Mouse (Mus musculus): ENCODE results near the gene 4930516K23Rik. TPM values are rescaled to one million over a fixed set of nuclear protein-coding genes. Genes with fewer than 3 reads are reported as not detected.

The 4930516K23Rik gene
- polyA plus RNA-seq (2012; ENCODE audit: low replicate concordance): 0.04 TPM in 1 of 2 replicates, not detected in the other

DNA sequence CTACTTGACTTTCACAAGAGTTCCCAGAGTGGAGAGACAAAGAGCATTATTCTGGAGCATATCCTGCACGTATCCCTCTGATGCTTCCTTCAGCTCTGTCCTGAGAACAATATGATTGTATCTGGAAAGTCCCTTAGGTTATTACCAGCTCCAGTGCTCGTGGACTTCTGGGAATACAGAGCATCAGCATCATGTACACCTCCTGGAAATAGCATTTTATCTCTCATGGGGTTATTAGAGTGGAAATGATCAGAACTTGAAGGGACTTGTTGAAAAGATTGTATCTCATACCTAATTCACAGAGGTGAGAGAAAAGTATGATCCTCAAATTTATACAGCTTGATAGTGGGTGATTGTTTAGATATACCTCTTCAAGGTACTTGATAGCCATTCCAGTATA, at the start of gene 4930516K23Rik:
Gene 4930516K23Rik (minus strand): TSS at position 101 of the 400 bp plus-strand sequence.

DNA sequence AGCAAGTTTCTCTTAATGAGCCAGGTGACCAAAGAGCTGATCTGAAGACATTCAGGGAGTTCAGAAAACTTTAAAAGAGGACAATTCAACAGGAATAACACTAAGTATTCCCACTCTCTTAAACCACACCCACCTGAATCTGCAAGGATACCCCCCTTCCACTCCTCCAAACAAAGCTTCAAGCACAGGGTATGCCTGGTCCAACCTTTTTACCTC, 43.4 kb upstream of the 4930516K23Rik start, which contains the start of gene Olfr646:
Gene Olfr646 (plus strand): TSS at position 117 of the 216 bp plus-strand sequence.

DNA sequence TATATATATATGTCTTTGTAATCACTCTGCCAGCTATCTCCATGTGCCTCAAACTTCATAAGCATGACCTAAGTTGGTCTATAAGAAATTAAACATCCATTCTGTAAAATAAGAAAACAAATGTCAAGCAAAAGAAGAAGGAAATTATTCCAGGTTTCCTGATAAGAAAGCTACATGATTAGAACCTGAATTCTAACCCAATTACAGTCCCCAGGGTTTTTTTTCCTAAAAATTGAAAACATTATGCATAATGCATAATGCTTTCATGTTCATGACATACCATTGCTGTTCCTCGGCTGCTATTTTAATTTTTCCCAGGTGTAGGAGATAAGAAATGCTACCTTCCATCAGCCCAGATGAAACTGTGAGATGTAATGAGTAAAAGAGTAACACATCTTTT, 24.1 kb upstream of the 4930516K23Rik start, which contains the start of gene Olfr645:
Gene Olfr645 (minus strand): TSS at position 101 of the 400 bp plus-strand sequence.

DNA sequence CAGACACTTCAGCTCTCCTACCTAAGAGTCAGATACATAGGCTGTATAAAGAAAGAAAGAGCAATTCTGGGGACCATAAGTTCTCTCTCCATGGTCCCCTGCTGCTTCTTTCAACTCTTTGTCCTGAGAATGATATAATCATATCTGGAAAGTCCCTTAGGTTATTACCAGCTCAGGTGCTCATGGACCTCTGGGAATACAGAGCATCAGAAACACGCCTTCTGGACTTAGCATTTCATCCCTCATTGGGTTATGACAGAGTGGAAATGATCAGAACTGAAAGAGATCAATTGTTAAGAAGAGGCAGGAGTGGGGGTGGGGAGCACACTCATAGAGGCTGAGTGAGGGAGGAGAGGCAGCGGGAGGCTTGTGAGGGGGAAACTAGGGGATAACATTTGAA, 10.5 kb upstream of the 4930516K23Rik start, which contains the start of gene Olfr644:
Gene Olfr644 (minus strand): TSS at position 101 of the 400 bp plus-strand sequence.

DNA sequence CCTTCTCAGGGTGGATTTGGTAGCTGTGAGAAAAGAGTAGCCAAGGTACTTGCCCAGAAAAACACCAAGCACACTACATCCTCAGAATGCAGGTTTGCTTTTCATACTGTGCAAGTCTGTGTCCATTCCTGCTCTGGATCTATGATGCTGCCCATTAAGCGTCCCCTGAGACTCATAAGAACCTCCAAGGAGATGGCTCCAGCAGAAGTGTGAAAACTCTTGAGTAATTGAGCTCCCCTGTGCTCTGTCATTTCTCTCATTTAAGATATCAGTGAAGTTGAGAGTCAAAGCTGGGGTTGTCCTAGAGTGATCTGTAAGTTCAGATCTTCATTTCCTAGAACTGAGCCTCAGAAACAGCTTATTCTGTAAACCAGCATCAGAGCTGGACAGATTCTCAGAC, 8.7 kb downstream of the 4930516K23Rik start, which contains the start of gene Olfr642:
Gene Olfr642 (minus strand): TSS at position 101 of the 400 bp plus-strand sequence.

DNA sequence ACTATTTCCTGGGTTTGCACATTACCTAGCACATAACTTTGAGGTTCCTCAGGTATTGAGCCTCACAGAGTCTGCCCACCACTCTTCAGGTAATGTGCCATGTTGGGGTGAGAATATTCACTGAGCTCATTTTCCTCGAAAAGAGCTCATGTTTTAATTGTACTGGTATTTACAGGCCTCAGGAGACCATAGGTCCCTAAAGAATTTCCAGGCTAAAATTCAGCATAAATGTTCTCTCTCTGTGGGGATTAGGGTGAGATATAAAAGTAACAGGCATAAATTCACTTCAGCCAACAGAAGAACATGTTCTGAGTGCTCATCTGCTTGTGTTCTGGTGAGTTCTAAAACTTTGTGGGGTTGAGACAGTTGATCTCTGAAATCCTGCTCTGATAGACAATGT, 26.1 kb downstream of the 4930516K23Rik start, which contains the start of gene Olfr641:
Gene Olfr641 (plus strand): TSS at position 301 of the 400 bp plus-strand sequence.

DNA sequence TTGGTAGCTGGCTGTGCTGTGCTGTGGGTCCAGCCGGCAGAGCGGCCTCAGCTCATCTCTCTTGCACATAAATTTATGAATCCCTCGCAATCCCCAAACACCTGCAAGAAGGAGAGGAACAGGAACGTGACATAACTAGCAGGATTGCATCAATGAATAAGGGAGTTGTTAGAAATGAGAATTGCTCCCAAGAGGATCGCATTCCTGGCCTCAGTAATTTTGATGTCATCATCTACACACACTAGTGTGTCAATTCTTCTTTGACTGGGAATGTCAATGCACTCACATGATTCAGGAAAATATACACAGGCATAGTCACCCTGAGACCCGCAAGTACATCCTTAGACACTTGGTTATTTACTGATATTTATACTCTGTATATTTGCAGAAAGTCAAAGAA, 35.8 kb downstream of the 4930516K23Rik start, which contains the start of gene Olfr640:
Gene Olfr640 (minus strand): TSS at position 101 of the 400 bp plus-strand sequence.

DNA sequence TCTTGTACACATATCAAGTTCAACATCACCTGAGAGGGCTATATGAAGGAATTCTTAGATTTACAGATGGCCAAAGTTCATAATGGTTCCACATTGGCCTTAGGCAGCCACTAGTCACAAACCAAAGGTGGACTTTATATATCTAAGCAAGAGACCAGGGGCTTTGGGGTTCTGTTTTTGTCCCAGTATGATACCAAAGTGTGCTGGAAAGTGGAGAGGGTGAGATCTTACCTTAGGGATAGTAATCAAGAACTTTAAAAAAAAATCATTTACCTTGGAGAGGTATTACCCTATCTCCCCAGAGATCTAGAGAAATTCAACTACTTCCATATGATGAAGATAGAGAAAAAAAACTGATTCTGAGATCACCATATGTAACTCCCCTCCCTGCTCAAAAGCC, 44.0 kb downstream of the 4930516K23Rik start, which contains the start of gene Olfr639:
Gene Olfr639 (minus strand): TSS at position 101 of the 400 bp plus-strand sequence.

Other genes starting within 250 kb of the 4930516K23Rik start
- gene Hbb-bt, start 247.4 kb downstream of the 4930516K23Rik start, polyA plus RNA-seq (2012; ENCODE audit: low replicate concordance): 80.8 and 4,115 TPM in 2 replicates
- gene Hbb-bs, start 233.3 kb downstream of the 4930516K23Rik start, polyA plus RNA-seq (2012; ENCODE audit: low replicate concordance): 6,525 and 69,736 TPM in 2 replicates
- not detected in 2 replicates for gene Hbb-bh2, start 220.9 kb downstream of the 4930516K23Rik start, polyA plus RNA-seq (2012; ENCODE audit: low replicate concordance)
- not detected in 2 replicates for gene Hbb-bh1, start 218.3 kb downstream of the 4930516K23Rik start, polyA plus RNA-seq (2012; ENCODE audit: low replicate concordance)
- not detected in 2 replicates for gene Hbb-y, start 208.2 kb downstream of the 4930516K23Rik start, polyA plus RNA-seq (2012; ENCODE audit: low replicate concordance)
- 0.15 TPM in 1 of 2 replicates, not detected in the other for gene Olfr66, start 175.2 kb downstream of the 4930516K23Rik start, polyA plus RNA-seq (2012; ENCODE audit: low replicate concordance)
- gene Olfr64, start 167.0 kb downstream of the 4930516K23Rik start, polyA plus RNA-seq (2012; ENCODE audit: low replicate concordance): not detected in 2 replicates
- gene Olfr65, start 158.0 kb downstream of the 4930516K23Rik start, polyA plus RNA-seq (2012; ENCODE audit: low replicate concordance): not detected in 2 replicates
- not detected in 2 replicates for gene Olfr631, start 132.6 kb downstream of the 4930516K23Rik start, polyA plus RNA-seq (2012; ENCODE audit: low replicate concordance)
- not detected in 2 replicates for gene Olfr632, start 127.1 kb downstream of the 4930516K23Rik start, polyA plus RNA-seq (2012; ENCODE audit: low replicate concordance)
- gene Olfr633, start 117.0 kb downstream of the 4930516K23Rik start, polyA plus RNA-seq (2012; ENCODE audit: low replicate concordance): not detected in 2 replicates
- 0.02 and 0.03 TPM in 2 replicates for gene Olfr635, start 90.3 kb downstream of the 4930516K23Rik start, polyA plus RNA-seq (2012; ENCODE audit: low replicate concordance)
- gene Olfr638, start 62.7 kb downstream of the 4930516K23Rik start, polyA plus RNA-seq (2012; ENCODE audit: low replicate concordance): not detected in 2 replicates
- not detected in 2 replicates for gene Olfr639, start 44.1 kb downstream of the 4930516K23Rik start, polyA plus RNA-seq (2012; ENCODE audit: low replicate concordance)
- gene Olfr640, start 35.9 kb downstream of the 4930516K23Rik start, polyA plus RNA-seq (2012; ENCODE audit: low replicate concordance): not detected in 2 replicates
- gene Olfr641, start 26.0 kb downstream of the 4930516K23Rik start, polyA plus RNA-seq (2012; ENCODE audit: low replicate concordance): not detected in 2 replicates
- not detected in 2 replicates for gene Olfr642, start 8.8 kb downstream of the 4930516K23Rik start, polyA plus RNA-seq (2012; ENCODE audit: low replicate concordance)
- not detected in 2 replicates for gene Olfr644, start 10.4 kb upstream of the 4930516K23Rik start, polyA plus RNA-seq (2012; ENCODE audit: low replicate concordance)
- not detected in 2 replicates for gene Olfr645, start 24.0 kb upstream of the 4930516K23Rik start, polyA plus RNA-seq (2012; ENCODE audit: low replicate concordance)
- gene Olfr646, start 43.4 kb upstream of the 4930516K23Rik start, polyA plus RNA-seq (2012; ENCODE audit: low replicate concordance): not detected in 2 replicates
- gene Ubqln5, start 68.4 kb upstream of the 4930516K23Rik start, polyA plus RNA-seq (2012; ENCODE audit: low replicate concordance): not detected in 2 replicates
- not detected in 2 replicates for gene Olfr643, start 76.0 kb upstream of the 4930516K23Rik start, polyA plus RNA-seq (2012; ENCODE audit: low replicate concordance)
- gene Ubqln3, start 81.8 kb upstream of the 4930516K23Rik start, polyA plus RNA-seq (2012; ENCODE audit: low replicate concordance): not detected in 2 replicates
- not detected in 2 replicates for gene Ubqlnl, start 89.1 kb upstream of the 4930516K23Rik start, polyA plus RNA-seq (2012; ENCODE audit: low replicate concordance)
- not detected in 2 replicates for gene Olfm5, start 103.4 kb upstream of the 4930516K23Rik start, polyA plus RNA-seq (2012; ENCODE audit: low replicate concordance)
- not detected in 2 replicates for gene Olfr648, start 121.9 kb upstream of the 4930516K23Rik start, polyA plus RNA-seq (2012; ENCODE audit: low replicate concordance)
- gene Olfr649, start 134.5 kb upstream of the 4930516K23Rik start, polyA plus RNA-seq (2012; ENCODE audit: low replicate concordance): not detected in 2 replicates
- 0.12 TPM in 1 of 2 replicates, not detected in the other for gene Trim6, start 157.3 kb upstream of the 4930516K23Rik start, polyA plus RNA-seq (2012; ENCODE audit: low replicate concordance)
- gene Trim34a, start 183.0 kb upstream of the 4930516K23Rik start, polyA plus RNA-seq (2012; ENCODE audit: low replicate concordance): 0.55 and 1.2 TPM in 2 replicates
- gene Trim5, start 226.6 kb upstream of the 4930516K23Rik start, polyA plus RNA-seq (2012; ENCODE audit: low replicate concordance): 0.04 TPM in 1 of 2 replicates, not detected in the other

All from hematopoietic multipotent progenitor cell, adult 10-12 weeks (in vitro differentiated cells).